Mouse (Mus musculus): ENCODE results near the gene Cpa5. TPM values are rescaled to one million over a fixed set of nuclear protein-coding genes. Genes with fewer than 3 reads are reported as not detected.

Gene Cpa5
- total and polyA plus RNA-seq, 3 experiments, result not detected

- Histone ChIP-seq H3K27me3 (replicated peaks) (no peaks in the 10 kb centered on the region), H3K4me3 (replicated peaks in 1 of 3; ENCODE audit: low read depth in 2 of 3, low read length in 2 of 3, poor library complexity in 1 of 3) (no peak overlapping the region), H3K9me3 (replicated peaks; ENCODE audit: low read length) (no peaks in the 10 kb centered on the region), H3K4me1 (ENCODE audit: control insufficient read depth in 1 of 2, insufficient read depth in 2 of 2) (no peaks in the 10 kb centered on the region), H3K27ac (ENCODE audit: insufficient read depth, low read depth) (no peak overlapping the region), H3K79me2 (replicated peaks; ENCODE audit: control insufficient read depth, extremely low read depth, insufficient read depth, poor library complexity, severe bottlenecking) (no peaks in the 10 kb centered on the region), H3K4me2 (ENCODE audit: insufficient read depth, low read depth, poor library complexity, severe bottlenecking) (no peak overlapping the region), H3K36me3 (replicated peaks in 1 of 2; ENCODE audit: control insufficient read depth in 1 of 2, insufficient read depth in 1 of 2, low read length in 1 of 2) (peaks cover 0 to 17% of the 10 kb centered on the region in 2 experiments), H3K9ac (ENCODE audit: insufficient read depth, low read depth) (no peak overlapping the region)
- in situ Hi-C loops (cut with MboI; ENCODE audit: low pct_ligation_motif_present, low pct_unique_long_range_greater_than_20kb, low sequenced_read_pairs), result no loop called here
- TF ChIP-seq SMC3 (IDR thresholded peaks at IDR 0.05; ENCODE audit: low read depth, low read length) (no peak), POLR2A (IDR thresholded peaks at IDR 0.05; ENCODE audit: low read depth, low read length) (no peak), USF2 (conservative IDR thresholded peaks at IDR 0.05; ENCODE audit: low read depth, low read length) (no peak), MAX (IDR thresholded peaks at IDR 0.05; ENCODE audit: low read length) (no peak), ETS1 (conservative IDR thresholded peaks at IDR 0.05; ENCODE audit: low read depth, low read length) (no peak), MEF2A (IDR thresholded peaks at IDR 0.05; ENCODE audit: borderline replicate concordance, low read depth, low read length) (no peak), GABPA (IDR thresholded peaks at IDR 0.05; ENCODE audit: insufficient replicate concordance, low read depth, low read length) (no peak), CHD1 (IDR thresholded peaks at IDR 0.05; ENCODE audit: low read depth, low read length) (no peak), UBTF (IDR thresholded peaks at IDR 0.05; ENCODE audit: low read depth, low read length) (no peak), CHD2 (IDR thresholded peaks at IDR 0.05; ENCODE audit: low read length) (no peak), POLR2AphosphoS2 (IDR thresholded peaks at IDR 0.05; ENCODE audit: low read depth, low read length) (no peak), ZC3H11A (IDR thresholded peaks at IDR 0.05; ENCODE audit: low read depth, low read length) (no peak), NELFE (IDR thresholded peaks at IDR 0.05; ENCODE audit: low read depth, low read length) (no peak), SIN3A (IDR thresholded peaks at IDR 0.05; ENCODE audit: low read length) (no peak), KAT2A (IDR thresholded peaks at IDR 0.05; ENCODE audit: insufficient replicate concordance, low read length) (no peak)
- dilution Hi-C loops (cut with MboI; ENCODE audit: extremely low pct_ligation_motif_present, extremely low pct_unique_long_range_greater_than_20kb, low sequenced_read_pairs), result no loop called here
- no peak for DNase-seq (ENCODE audit: extremely low read depth)
Observed at GRCm38 (mm10) chr6:30652425-30653188, 41.8 kb downstream of the Cpa5 start.

- dilution Hi-C loops (cut with MboI; ENCODE audit: extremely low pct_ligation_motif_present, extremely low pct_unique_long_range_greater_than_20kb, low sequenced_read_pairs), result no loop called here
Observed at GRCm38 (mm10) chr6:30653518-30653917, 42.7 kb downstream of the Cpa5 start.

More at GRCm38 (mm10) chr6:30653518-30653917, 42.7 kb downstream of the Cpa5 start:
- H3K4me1 ChIP-seq (ENCODE audit: control insufficient read depth in 1 of 2, insufficient read depth in 2 of 2), result no peaks in the 10 kb centered on the region
- H3K36me3 ChIP-seq (replicated peaks in 1 of 2; ENCODE audit: control insufficient read depth in 1 of 2, insufficient read depth in 1 of 2, low read length in 1 of 2), result peaks cover 0 to 19% of the 10 kb centered on the region in 2 experiments
- H3K9ac ChIP-seq (ENCODE audit: insufficient read depth, low read depth), result no peak overlapping the region
- no peak overlapping the region for H3K4me2 ChIP-seq (ENCODE audit: insufficient read depth, low read depth, poor library complexity, severe bottlenecking)
- no peaks in the 10 kb centered on the region for H3K79me2 ChIP-seq (replicated peaks; ENCODE audit: control insufficient read depth, extremely low read depth, insufficient read depth, poor library complexity, severe bottlenecking)
- H3K27me3 ChIP-seq (replicated peaks), result no peaks in the 10 kb centered on the region
- H3K9me3 ChIP-seq (replicated peaks; ENCODE audit: low read length), result no peaks in the 10 kb centered on the region
- no peak overlapping the region for H3K4me3 ChIP-seq (replicated peaks in 1 of 3; ENCODE audit: low read depth in 2 of 3, low read length in 2 of 3, poor library complexity in 1 of 3)
- TF ChIP-seq GABPA (IDR thresholded peaks at IDR 0.05; ENCODE audit: insufficient replicate concordance, low read depth, low read length) (no peak), CTCF (conservative IDR thresholded peaks at IDR 0.05 in 1 of 2, IDR thresholded peaks at IDR 0.05 in 1 of 2; ENCODE audit: low read depth in 2 of 2, low read length in 2 of 2) (no peak), USF2 (conservative IDR thresholded peaks at IDR 0.05; ENCODE audit: low read depth, low read length) (no peak), JUND (conservative IDR thresholded peaks at IDR 0.05; ENCODE audit: low read depth, low read length) (no peak), ETS1 (conservative IDR thresholded peaks at IDR 0.05; ENCODE audit: low read depth, low read length) (no peak), KAT2A (IDR thresholded peaks at IDR 0.05; ENCODE audit: insufficient replicate concordance, low read length) (no peak), EP300 (IDR thresholded peaks at IDR 0.05; ENCODE audit: low read length) (no peak), SIN3A (IDR thresholded peaks at IDR 0.05; ENCODE audit: low read length) (no peak), TCF12 (IDR thresholded peaks at IDR 0.05; ENCODE audit: low read depth, low read length) (no peak), JUN (IDR thresholded peaks at IDR 0.05; ENCODE audit: insufficient read depth, low read depth, low read length) (no peak), MAZ (IDR thresholded peaks at IDR 0.05; ENCODE audit: low read depth, low read length) (no peak), IRF4 (IDR thresholded peaks at IDR 0.05; ENCODE audit: low read depth, low read length) (no peak), TBP (conservative IDR thresholded peaks at IDR 0.05; ENCODE audit: low read depth, low read length) (no peak), HCFC1 (IDR thresholded peaks at IDR 0.05; ENCODE audit: low read depth, low read length) (no peak), MEF2A (IDR thresholded peaks at IDR 0.05; ENCODE audit: borderline replicate concordance, low read depth, low read length) (no peak), ZKSCAN1 (IDR thresholded peaks at IDR 0.05; ENCODE audit: borderline replicate concordance, low read depth, low read length) (no peak)
- DNase-seq (ENCODE audit: extremely low read depth), result no peak
- in situ Hi-C loops (cut with MboI; ENCODE audit: low pct_ligation_motif_present, low pct_unique_long_range_greater_than_20kb, low sequenced_read_pairs), result no loop called here
- no peak overlapping the region for H3K27ac ChIP-seq (ENCODE audit: insufficient read depth, low read depth)
